Mouse (Mus musculus): ENCODE data around the gene Zfp609.
A peak's percentile ranks its signal among the peaks of the same experiment; 100 is the strongest.

Gene Zfp609

GRCm38 (mm10) chr9:65721161-65721566 is 106.2 kb downstream of the Zfp609 start:
- no peaks in the 10 kb centered on the region for H3K36me3 ChIP-seq (ENCODE audit: insufficient read depth, low read length)
- peaks cover 29% of the 10 kb centered on the region for H3K4me1 ChIP-seq (replicated peaks; ENCODE audit: low read depth, low read length)
- no peaks in the 10 kb centered on the region for H3K27me3 ChIP-seq (ENCODE audit: insufficient read depth, low read length)
- TF ChIP-seq NANOG (IDR thresholded peaks at IDR 0.05; ENCODE audit: borderline replicate concordance, low read length), result no peak
- no peaks in the 10 kb centered on the region for H3K9me3 ChIP-seq (ENCODE audit: low read length)
- no peak overlapping the region for H3K4me3 ChIP-seq (replicated peaks; ENCODE audit: low read length)

GRCm38 (mm10) chr9:65718195-65718594 is 109.2 kb downstream of the Zfp609 start:
- H3K27me3 ChIP-seq (ENCODE audit: insufficient read depth, low read length), result no peaks in the 10 kb centered on the region
- H3K4me1 ChIP-seq (replicated peaks; ENCODE audit: low read depth, low read length), result peaks cover 29% of the 10 kb centered on the region
- H3K9me3 ChIP-seq (ENCODE audit: low read length), result no peaks in the 10 kb centered on the region
- TF ChIP-seq NANOG (IDR thresholded peaks at IDR 0.05; ENCODE audit: borderline replicate concordance, low read length) (no peak), POU5F1 (IDR thresholded peaks at IDR 0.05; ENCODE audit: borderline replicate concordance, low read length) (no peak), CTCF (conservative IDR thresholded peaks at IDR 0.05; ENCODE audit: low read length) (no peak)
- H3K4me3 ChIP-seq (replicated peaks; ENCODE audit: low read length), result no peak overlapping the region
- H3K36me3 ChIP-seq (ENCODE audit: insufficient read depth, low read length), result no peaks in the 10 kb centered on the region

GRCm38 (mm10) chr9:65703926-65704595 is 123.3 kb downstream of the Zfp609 start:
- H3K4me3 ChIP-seq (replicated peaks; ENCODE audit: low read length), result peak overlapping the region; percentile 57
- no peaks in the 10 kb centered on the region for H3K27me3 ChIP-seq (ENCODE audit: insufficient read depth, low read length)
- TF ChIP-seq CTCF (conservative IDR thresholded peaks at IDR 0.05; ENCODE audit: low read length) (no peak), POU5F1 (IDR thresholded peaks at IDR 0.05; ENCODE audit: borderline replicate concordance, low read length) (no peak), NANOG (IDR thresholded peaks at IDR 0.05; ENCODE audit: borderline replicate concordance, low read length) (no peak)
- H3K9me3 ChIP-seq (ENCODE audit: low read length), result no peaks in the 10 kb centered on the region
- H3K4me1 ChIP-seq (replicated peaks; ENCODE audit: low read depth, low read length), result peaks cover 39% of the 10 kb centered on the region
- peaks cover 58% of the 10 kb centered on the region for H3K36me3 ChIP-seq (ENCODE audit: insufficient read depth, low read length)

GRCm38 (mm10) chr9:65703241-65703640 is 124.1 kb downstream of the Zfp609 start:
- Histone ChIP-seq H3K27me3 (ENCODE audit: insufficient read depth, low read length) (no peaks in the 10 kb centered on the region), H3K4me3 (replicated peaks; ENCODE audit: low read length) (peak overlapping the region; percentile 57), H3K36me3 (ENCODE audit: insufficient read depth, low read length) (peaks cover 67% of the 10 kb centered on the region), H3K4me1 (replicated peaks; ENCODE audit: low read depth, low read length) (peaks cover 39% of the 10 kb centered on the region), H3K9me3 (ENCODE audit: low read length) (no peaks in the 10 kb centered on the region)
- TF ChIP-seq POU5F1 (IDR thresholded peaks at IDR 0.05; ENCODE audit: borderline replicate concordance, low read length), result no peak
- peak; percentile 20; the same call in 1 of the 2 replicates for TF ChIP-seq NANOG (IDR thresholded peaks at IDR 0.05; ENCODE audit: borderline replicate concordance, low read length)

- H3K27me3 ChIP-seq (ENCODE audit: insufficient read depth, low read length), result no peaks in the 10 kb centered on the region
- no peak for TF ChIP-seq POU5F1 (IDR thresholded peaks at IDR 0.05; ENCODE audit: borderline replicate concordance, low read length)
- no peak for TF ChIP-seq CTCF (conservative IDR thresholded peaks at IDR 0.05; ENCODE audit: low read length)
- TF ChIP-seq NANOG (IDR thresholded peaks at IDR 0.05; ENCODE audit: borderline replicate concordance, low read length), result no peak
- H3K9me3 ChIP-seq (ENCODE audit: low read length), result no peaks in the 10 kb centered on the region
- no peak overlapping the region for H3K4me3 ChIP-seq (replicated peaks; ENCODE audit: low read length)
- H3K36me3 ChIP-seq (ENCODE audit: insufficient read depth, low read length), result peaks cover 76% of the 10 kb centered on the region
- H3K4me1 ChIP-seq (replicated peaks; ENCODE audit: low read depth, low read length), result peaks cover 39% of the 10 kb centered on the region
These were observed 125.1 kb downstream of the Zfp609 start for GRCm38 (mm10) chr9:65702286-65702685.

GRCm38 (mm10) chr9:65700504-65700903 is 126.9 kb downstream of the Zfp609 start:
- peaks cover 88% of the 10 kb centered on the region for H3K36me3 ChIP-seq (ENCODE audit: insufficient read depth, low read length)
- H3K4me1 ChIP-seq (replicated peaks; ENCODE audit: low read depth, low read length), result peaks cover 38% of the 10 kb centered on the region
- H3K9me3 ChIP-seq (ENCODE audit: low read length), result no peaks in the 10 kb centered on the region
- H3K4me3 ChIP-seq (replicated peaks; ENCODE audit: low read length), result no peak overlapping the region
- TF ChIP-seq CTCF (conservative IDR thresholded peaks at IDR 0.05; ENCODE audit: low read length) (no peak), POU5F1 (IDR thresholded peaks at IDR 0.05; ENCODE audit: borderline replicate concordance, low read length) (no peak), NANOG (IDR thresholded peaks at IDR 0.05; ENCODE audit: borderline replicate concordance, low read length) (no peak)
- no peaks in the 10 kb centered on the region for H3K27me3 ChIP-seq (ENCODE audit: insufficient read depth, low read length)

GRCm38 (mm10) chr9:65697992-65698391 is 129.4 kb downstream of the Zfp609 start:
- H3K36me3 ChIP-seq (ENCODE audit: insufficient read depth, low read length), result peaks cover 100% of the 10 kb centered on the region
- no peak overlapping the region for H3K4me3 ChIP-seq (replicated peaks; ENCODE audit: low read length)
- H3K27me3 ChIP-seq (ENCODE audit: insufficient read depth, low read length), result no peaks in the 10 kb centered on the region
- no peaks in the 10 kb centered on the region for H3K9me3 ChIP-seq (ENCODE audit: low read length)
- TF ChIP-seq CTCF (conservative IDR thresholded peaks at IDR 0.05; ENCODE audit: low read length), result no peak
- TF ChIP-seq NANOG (IDR thresholded peaks at IDR 0.05; ENCODE audit: borderline replicate concordance, low read length), result no peak
- no peak for TF ChIP-seq POU5F1 (IDR thresholded peaks at IDR 0.05; ENCODE audit: borderline replicate concordance, low read length)
- peaks cover 24% of the 10 kb centered on the region for H3K4me1 ChIP-seq (replicated peaks; ENCODE audit: low read depth, low read length)

- Histone ChIP-seq H3K27me3 (ENCODE audit: insufficient read depth, low read length) (no peaks in the 10 kb centered on the region), H3K9me3 (ENCODE audit: low read length) (no peaks in the 10 kb centered on the region), H3K36me3 (ENCODE audit: insufficient read depth, low read length) (peaks cover 100% of the 10 kb centered on the region), H3K4me3 (replicated peaks; ENCODE audit: low read length) (no peak overlapping the region), H3K4me1 (replicated peaks; ENCODE audit: low read depth, low read length) (peaks cover 24% of the 10 kb centered on the region)
- TF ChIP-seq POU5F1 (IDR thresholded peaks at IDR 0.05; ENCODE audit: borderline replicate concordance, low read length) (no peak), CTCF (conservative IDR thresholded peaks at IDR 0.05; ENCODE audit: low read length) (no peak), NANOG (IDR thresholded peaks at IDR 0.05; ENCODE audit: borderline replicate concordance, low read length) (no peak)
These were observed 130.0 kb downstream of the Zfp609 start for GRCm38 (mm10) chr9:65697356-65697755.

- Histone ChIP-seq H3K27me3 (ENCODE audit: insufficient read depth, low read length) (no peaks in the 10 kb centered on the region), H3K4me3 (replicated peaks; ENCODE audit: low read length) (no peak overlapping the region), H3K9me3 (ENCODE audit: low read length) (no peaks in the 10 kb centered on the region), H3K4me1 (replicated peaks; ENCODE audit: low read depth, low read length) (peaks cover 29% of the 10 kb centered on the region), H3K36me3 (ENCODE audit: insufficient read depth, low read length) (peaks cover 97% of the 10 kb centered on the region)
- TF ChIP-seq POU5F1 (IDR thresholded peaks at IDR 0.05; ENCODE audit: borderline replicate concordance, low read length), result no peak
- no peak for TF ChIP-seq NANOG (IDR thresholded peaks at IDR 0.05; ENCODE audit: borderline replicate concordance, low read length)
- no peak for TF ChIP-seq CTCF (conservative IDR thresholded peaks at IDR 0.05; ENCODE audit: low read length)
These were observed 131.0 kb downstream of the Zfp609 start for GRCm38 (mm10) chr9:65696337-65696736.
